Mouse (Mus musculus): ENCODE measurements around the gene Adamtsl5. TPM values are rescaled to one million over a fixed set of nuclear protein-coding genes. Genes with fewer than 3 reads are reported as not detected.

Adamtsl5 gene
- polyA plus RNA-seq, 1 experiment: 32.7 TPM

DNA sequence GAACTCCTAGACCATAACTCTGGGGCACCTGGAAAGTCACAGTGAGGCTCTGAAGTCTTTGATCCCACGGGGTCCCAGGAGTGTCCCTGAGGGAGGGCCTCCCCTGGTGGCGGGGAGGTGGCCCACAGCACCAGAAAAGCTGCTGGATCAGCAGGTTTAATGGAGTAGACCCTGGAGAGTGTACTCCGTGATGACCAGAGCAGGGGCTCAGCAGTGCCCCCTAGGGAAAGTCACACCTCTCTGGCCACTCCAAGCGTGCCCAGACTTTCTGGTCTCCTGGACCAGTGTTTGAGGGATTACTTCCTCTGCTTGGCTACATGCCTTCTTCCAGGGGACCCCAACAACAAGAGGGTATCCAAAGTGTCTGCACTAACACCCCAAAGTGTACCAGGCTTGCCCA is 35.2 kb upstream of the Adamtsl5 start:
- TF ChIP-seq GATA1 (IDR thresholded peaks at IDR 0.05; ENCODE audit: low read length): no peak

DNA sequence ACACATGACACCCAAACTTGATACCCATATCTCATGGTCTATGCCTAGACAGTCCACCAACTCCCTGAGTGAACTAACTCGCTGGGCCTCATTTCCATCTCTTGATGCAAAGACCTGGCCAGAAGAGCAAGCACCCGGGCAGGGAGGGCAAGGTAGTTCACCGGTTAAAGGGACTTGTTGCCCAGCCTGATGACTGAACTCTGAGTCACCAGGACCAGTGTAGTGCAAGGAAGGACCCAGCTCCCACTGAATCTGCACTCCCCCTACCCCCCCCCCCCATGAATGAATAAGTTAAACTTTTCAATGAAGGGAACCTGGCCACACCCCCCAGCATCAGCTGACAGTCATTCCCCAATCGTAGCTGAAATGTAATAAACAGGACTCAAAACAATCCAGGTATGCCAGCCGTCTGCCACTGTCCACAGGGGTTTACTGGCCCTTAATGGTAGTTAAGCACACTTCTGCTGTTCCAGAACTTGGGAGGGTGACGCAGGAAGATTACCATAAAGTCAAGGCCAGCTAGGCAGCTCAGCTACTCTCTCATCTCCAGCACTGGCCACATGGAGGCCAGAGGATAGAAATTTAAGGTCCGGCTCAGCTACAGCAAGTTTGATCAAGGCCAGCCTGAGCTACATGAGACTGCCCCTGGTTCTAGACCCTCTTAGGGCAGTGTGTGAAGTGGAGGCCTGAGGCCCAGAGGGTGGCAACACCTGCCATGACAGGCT is 34.6 kb upstream of the Adamtsl5 start:
- TF ChIP-seq GATA1 (IDR thresholded peaks at IDR 0.05; ENCODE audit: low read length): no peak

DNA sequence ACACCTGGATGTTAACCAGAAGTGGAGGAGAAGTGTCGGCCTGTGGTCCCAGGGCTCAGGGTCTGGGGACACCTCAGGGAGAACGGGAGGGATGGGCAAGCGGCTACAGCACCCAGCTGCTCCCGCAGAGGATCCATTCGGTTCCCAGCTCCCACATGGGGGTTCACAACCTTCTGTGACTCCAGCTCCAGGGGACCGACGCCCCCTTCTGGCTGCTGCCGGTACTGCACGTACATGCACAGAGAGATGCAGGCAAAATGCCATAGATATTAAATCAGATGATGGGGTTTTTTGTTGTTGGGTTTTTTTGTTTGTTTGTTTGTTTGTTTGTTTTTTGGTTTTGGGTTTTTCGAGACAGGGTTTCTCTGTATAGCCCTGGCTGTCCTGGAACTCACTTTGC is 29.5 kb upstream of the Adamtsl5 start:
- no peak for TF ChIP-seq GATA1 (IDR thresholded peaks at IDR 0.05; ENCODE audit: low read length)

DNA sequence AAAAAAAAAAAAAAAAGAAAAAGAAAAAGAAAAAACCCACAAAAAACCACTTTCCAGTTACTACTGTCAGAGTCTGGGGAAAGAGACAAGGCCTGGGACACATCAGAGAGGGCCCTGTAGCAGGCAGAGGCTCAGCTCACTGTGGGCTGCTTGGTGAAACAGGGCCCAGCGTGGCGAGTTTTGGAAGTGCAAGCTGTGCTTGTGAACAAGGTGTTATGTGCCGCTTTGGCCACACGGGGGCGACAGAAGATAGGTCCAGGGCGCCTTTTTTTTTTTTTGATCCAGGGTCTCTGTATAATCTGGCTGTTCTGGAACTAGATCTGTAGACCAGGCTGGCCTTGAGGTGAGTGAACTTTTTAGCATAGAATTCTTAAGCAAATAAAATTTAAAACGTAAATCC is 27.9 kb upstream of the Adamtsl5 start:
- TF ChIP-seq GATA1 (IDR thresholded peaks at IDR 0.05; ENCODE audit: low read length): no peak

DNA sequence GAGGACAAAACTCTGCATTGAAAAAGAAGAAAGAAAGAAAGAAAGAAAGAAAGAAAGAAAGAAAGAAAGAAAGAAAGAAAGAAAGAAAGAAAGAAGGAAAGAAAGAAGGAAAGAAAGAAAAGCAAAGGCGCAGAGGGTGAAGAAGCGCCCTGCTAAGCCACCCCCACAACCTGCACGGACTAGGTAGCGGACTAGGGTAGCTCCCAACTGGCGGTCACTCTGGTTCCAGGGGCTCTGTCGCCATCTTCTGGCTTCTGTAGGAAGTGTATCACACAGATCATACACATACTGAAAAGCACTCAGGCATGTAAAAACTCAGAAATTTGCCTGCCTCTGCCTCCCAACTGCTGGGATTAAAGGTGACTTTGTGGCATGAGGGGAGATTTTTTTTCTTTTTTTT is 25.9 kb upstream of the Adamtsl5 start:
- TF ChIP-seq GATA1 (IDR thresholded peaks at IDR 0.05; ENCODE audit: low read length): no peak

DNA sequence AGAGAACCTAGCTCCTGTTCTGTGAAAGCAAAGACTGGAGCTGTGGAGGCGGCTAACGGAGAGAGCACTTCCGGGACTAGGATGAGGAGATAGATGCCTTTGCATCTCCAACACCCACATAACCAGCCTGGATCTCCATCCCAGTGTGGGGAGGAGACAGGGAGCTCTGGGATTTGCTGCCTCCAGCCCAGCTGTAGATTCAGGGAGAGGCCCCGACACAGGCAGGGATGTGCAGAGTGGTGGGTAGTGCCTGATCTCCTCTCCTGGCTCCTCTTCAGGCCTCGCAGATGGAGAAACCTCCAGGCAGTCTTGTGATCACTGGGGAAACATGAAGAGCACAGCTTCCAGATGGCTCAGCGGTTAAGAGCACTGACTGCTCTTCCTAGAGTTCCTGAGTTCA is 24.5 kb upstream of the Adamtsl5 start:
- TF ChIP-seq GATA1 (IDR thresholded peaks at IDR 0.05; ENCODE audit: low read length): no peak

DNA sequence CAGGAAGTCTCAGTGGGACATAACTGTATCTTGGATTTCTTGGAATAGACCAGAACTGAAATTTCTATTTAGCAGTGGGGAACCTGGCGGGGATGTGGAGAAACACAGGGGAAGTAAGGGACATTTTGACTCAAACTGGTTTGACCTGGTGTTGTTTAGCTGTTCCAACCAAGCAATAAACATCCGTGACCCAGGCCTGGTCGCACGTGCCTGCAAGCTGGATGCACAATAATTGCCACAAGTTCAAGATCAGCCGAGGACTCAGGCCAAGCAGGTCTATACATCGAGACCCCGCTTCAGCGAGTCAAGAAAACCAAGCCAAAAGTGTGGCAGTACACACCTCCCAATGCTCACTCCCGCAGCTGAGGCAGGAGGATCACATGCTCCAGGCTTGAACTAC is 23.8 kb upstream of the Adamtsl5 start:
- no peak for TF ChIP-seq GATA1 (IDR thresholded peaks at IDR 0.05; ENCODE audit: low read length)

DNA sequence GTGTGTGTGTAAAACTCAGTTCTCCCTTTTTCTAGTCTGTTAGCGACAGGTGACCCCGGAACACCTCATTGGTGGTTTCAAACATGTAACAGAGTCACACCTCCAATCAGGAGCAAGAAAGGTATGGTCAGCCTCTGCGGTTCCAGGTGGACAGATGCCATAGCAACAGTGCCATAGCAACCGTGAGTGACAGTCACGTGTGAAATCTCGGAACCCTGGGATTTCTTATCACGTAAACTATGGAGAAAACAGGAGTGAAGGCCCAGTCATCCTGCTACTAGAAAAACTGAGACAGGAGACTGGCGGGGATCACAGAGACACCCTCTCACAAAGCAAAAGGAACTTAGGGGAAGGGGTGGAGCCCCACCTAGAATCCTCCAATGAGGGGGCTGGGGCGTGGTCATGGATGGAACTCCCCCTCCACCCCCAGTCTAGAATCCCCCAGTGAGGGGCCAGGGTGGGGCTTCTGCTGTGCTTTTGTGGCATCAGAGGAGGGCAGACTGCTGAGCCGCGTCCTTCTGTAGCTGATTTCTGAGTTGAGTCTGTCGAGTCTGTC is 23.3 kb upstream of the Adamtsl5 start:
- no peak for TF ChIP-seq GATA1 (IDR thresholded peaks at IDR 0.05; ENCODE audit: low read length)

DNA sequence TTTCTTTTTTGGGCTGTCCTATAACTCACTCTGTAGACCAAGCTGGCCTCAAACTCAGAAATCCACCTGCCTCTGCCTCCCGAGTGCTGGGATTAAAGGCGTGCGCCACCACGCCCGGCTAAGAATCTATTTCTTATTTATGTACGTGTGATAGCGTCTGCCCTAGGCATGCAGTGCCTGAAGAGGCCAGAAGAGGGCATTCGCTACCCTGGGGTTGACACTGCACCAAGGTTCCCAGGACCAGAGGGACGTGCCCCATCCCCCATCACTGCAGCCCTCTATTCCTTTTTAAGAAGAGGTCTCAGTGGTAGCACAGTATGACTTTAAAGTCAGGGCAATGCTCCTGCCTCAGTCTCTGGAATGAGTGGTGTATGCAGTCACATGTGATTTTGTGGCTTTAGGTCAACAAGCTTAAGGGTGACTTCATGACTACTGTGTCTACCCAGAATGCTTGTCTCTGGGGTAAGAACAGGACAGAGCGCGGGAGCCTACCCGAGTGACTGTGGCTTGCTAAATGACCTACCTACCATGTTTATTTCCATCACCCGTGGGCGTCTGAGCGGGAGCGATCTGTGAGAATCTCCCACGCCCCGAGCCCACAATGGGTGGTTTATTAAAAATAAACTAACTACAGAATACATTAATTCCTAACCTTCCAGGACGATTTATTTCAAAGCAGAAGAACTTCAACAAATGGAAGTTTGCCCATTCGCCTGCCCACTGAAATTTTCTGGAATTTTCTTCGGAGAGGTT is 22.0 kb upstream of the Adamtsl5 start:
- TF ChIP-seq GATA1 (IDR thresholded peaks at IDR 0.05; ENCODE audit: low read length): no peak

DNA sequence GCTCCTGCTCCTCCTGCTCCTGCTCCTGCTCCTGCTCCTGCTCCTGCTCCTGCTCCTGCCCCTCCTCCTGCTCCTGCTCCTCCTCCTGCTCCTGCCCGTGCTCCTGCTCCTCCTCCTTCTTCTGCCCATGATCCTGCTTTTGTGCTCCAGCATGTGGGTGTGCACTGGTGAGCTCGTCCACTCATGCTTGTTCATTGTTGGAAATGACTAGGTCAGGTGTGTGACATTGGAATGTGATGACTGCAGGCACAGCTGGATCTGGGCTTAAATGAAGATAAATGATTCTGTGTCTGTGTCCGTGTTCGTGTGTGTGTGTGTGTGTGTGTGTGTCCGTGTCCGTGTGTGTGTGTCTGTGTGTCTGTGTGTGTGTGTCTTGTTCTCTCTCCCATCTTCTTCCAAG is 20.2 kb upstream of the Adamtsl5 start:
- no peak for TF ChIP-seq GATA1 (IDR thresholded peaks at IDR 0.05; ENCODE audit: low read length)

DNA sequence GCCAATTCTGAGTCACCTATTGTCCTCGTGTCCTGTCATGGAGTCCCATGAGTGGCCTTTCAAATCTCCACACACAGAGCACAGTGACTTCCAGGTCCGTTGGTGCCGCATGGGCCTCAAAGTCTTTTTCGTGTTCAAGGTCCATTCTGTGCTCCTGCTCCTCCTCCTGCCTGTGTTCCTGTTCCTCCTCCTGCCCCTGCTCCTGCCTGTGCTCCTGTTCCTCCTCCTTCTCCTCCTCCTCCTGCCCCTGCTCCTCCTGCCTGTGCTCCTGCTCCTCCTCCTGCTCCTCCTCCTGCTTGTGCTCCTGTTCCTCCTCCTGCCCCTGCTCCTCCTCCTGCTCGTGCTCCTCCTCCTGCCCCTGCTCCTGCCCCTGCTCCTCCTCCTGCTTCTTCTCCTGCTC is 19.7 kb upstream of the Adamtsl5 start:
- TF ChIP-seq GATA1 (IDR thresholded peaks at IDR 0.05; ENCODE audit: low read length): no peak

DNA sequence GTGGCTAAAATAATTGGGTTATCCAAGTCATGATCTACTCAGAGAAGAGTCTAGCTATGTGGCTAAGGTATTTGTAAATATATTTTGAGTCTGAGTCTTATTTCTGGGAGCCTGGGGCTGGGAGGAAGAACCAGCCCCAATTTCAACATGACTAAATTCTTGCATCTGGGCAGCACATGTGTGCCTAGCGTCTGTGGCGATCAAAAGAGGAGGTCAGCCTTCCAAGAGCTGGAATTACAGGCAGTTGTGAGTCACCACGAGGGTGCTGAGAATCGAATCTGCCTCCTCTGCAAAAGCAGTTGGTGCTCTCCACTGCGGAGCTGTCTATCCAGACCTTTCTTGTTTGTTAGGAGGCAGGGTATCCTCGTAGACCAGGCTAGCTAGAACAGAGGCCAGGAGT is 17.5 kb upstream of the Adamtsl5 start:
- TF ChIP-seq GATA1 (IDR thresholded peaks at IDR 0.05; ENCODE audit: low read length): no peak

DNA sequence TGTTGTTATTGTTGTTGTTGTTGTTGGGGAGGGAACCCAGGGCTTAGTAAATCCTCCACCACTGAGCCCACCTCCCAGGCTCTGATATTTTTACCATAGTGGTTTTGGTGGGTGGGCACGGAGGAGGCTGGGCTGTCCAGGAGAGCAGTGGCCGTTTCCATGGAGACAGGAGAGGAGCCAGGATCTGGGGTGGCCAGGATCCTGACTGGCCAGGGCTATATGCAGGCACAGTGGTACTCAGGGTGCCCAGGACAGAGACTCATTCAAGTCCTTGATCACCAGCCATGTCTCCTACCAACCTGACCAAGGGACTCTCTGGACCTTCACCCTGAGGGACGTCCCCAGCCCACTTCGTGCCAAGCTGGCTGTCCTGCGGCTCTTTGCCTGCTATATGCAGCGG is 15.5 kb upstream of the Adamtsl5 start:
- no peak for TF ChIP-seq GATA1 (IDR thresholded peaks at IDR 0.05; ENCODE audit: low read length)

DNA sequence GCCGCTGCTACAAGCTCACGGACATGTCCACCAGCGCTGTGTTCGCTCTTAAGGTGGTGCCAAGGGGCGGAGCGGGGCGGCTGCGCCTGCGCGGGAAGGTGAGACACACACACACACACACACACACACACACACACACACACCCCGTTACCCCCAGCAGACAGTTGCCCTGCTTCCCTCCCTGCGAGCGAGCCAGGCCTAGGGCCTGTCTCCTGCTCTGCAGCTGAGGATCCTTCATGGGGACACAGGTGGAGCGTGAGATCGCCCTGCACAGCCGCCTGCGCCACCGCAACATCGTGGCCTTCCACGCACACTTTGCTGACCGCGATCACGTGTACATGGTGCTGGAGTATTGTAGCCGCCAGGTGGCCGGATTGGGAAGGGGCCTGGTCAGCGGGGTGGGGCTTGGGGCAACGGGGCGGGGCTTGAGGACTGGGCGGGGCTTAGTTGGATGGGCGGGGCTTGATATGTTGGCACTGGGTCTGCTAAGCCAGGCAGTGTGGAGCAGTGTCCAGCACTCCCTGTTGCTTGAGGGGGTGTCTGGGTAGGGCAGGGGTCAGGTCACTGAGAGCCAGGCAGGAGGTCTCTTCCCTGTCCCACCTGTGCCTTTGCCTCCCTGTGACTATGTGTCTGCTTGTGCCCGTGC is 9.9 kb upstream of the Adamtsl5 start:
- TF ChIP-seq GATA1 (IDR thresholded peaks at IDR 0.05; ENCODE audit: low read length): no peak

DNA sequence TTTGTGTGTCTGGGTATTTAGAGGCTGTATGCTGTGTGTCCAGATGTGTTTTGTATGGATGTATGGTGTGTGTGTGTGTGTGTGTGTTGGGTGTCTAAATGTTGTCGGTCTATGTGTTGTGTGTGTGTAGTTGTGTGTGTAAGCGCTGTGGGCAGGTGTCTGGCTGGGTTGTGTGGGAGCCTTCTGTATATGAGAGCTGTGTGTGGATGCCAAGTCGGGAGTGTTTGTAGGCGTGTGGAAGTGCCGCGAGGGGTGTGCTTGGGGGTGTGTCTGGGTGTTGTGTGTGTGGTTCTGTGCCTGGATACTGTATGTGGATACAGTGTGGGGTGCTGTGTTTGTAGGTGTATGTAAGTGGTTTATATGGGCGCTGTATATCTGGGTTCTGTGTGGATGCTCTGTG is 9.1 kb upstream of the Adamtsl5 start:
- TF ChIP-seq GATA1 (IDR thresholded peaks at IDR 0.05; ENCODE audit: low read length): no peak

DNA sequence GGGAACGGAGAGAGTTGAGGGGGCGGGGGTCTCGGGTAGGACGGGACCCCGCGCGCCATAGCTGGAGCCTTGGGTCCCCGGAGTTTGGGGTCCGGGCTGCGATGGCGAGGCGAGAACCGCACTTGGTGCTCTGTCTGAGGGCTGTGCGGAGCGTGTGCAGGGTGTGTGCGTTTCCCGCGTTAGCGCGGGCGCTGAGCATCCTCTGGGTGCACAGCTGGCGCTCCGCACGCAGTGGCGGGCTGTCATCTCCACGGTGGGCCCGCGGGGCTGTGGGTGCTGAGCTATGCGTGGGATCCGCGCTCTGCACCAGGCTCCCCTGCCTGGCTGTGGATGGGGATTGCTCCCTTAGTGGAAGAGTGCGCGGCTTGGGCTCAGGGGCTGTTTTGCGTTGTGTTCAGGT is 8.5 kb upstream of the Adamtsl5 start:
- TF ChIP-seq GATA1 (IDR thresholded peaks at IDR 0.05; ENCODE audit: low read length): no peak

Measured in G1E-ER4 (cell line).